Mouse (Mus musculus): ENCODE data around the gene 1700067K01Rik.
A peak's percentile ranks its signal among the peaks of the same experiment; 100 is the strongest.

GRCm38 (mm10) chr8:83972150-83973120, 28.9 kb upstream of the 1700067K01Rik start, which contains the start of gene Prkaca:
- no peak for TF ChIP-seq CTCF (IDR thresholded peaks at IDR 0.05; ENCODE audit: extremely low read depth, insufficient read depth, low read length)
- TF ChIP-seq POLR2A (IDR thresholded peaks at IDR 0.05; ENCODE audit: extremely low read depth, insufficient read depth, low read length): peak; percentile 55; the same call in 1 of the 2 replicates

Data from cortical plate, adult 2 months (tissue).